Comparison of ENCODE assay signal across 9 mouse cellular contexts in genomic region chr4:152120311-152121182, GRCm38 (mm10). TPM values are rescaled to one million over a fixed set of nuclear protein-coding genes. Genes with fewer than 3 reads are reported as not detected.
DNase-seq lines count a peak whose midpoint lies in the region; ATAC-seq and TF ChIP-seq lines count a peak whose summit lies in the region.
"Had no signal": no experiment of that assay in that cellular context is flagged by ENCODE, and none has a peak within 500 bp of the region (broad histone marks: within the 10 kb centered on the region; RNA-seq: fewer than 3 reads in every experiment).

No protein-coding gene starts in this region.

- no peak overlapping the region for H3K9ac ChIP-seq in intestine, embryonic 14.5 days (ENCODE audit: low read length)
- no peak overlapping the region for H3K9ac ChIP-seq in neural tube, embryonic 15.5 days (replicated peaks)

- H3K4me1 ChIP-seq in brown adipose tissue, adult 24 weeks (ENCODE audit: control insufficient read depth, insufficient read depth, insufficient read length, low read length) = peaks cover 7% of the 10 kb centered on the region; the same call in 1 of the 2 replicates
- peaks cover 29% of the 10 kb centered on the region for H3K4me1 ChIP-seq in intestine, embryonic 14.5 days (replicated peaks; ENCODE audit: control insufficient read depth, insufficient read depth, low read length)
- H3K4me1 ChIP-seq in neural tube, embryonic 15.5 days = peaks cover 39% of the 10 kb centered on the region

- peak overlapping the region; percentile 60 for H3K27ac ChIP-seq in left cerebral cortex, adult 2 months
- H3K27ac ChIP-seq in brown adipose tissue, adult 24 weeks (replicated peaks; ENCODE audit: low read depth, low read length) = no peak overlapping the region
- H3K27ac ChIP-seq in intestine, embryonic 14.5 days (ENCODE audit: low read depth) = no peak overlapping the region
- H3K27ac ChIP-seq in neural tube, embryonic 15.5 days (replicated peaks) = no peak overlapping the region
- H3K27ac ChIP-seq: macrophage had no signal

- ATAC-seq in intestine, embryonic 14.5 days (replicated peaks; ENCODE audit: low FRiP score, low TSS enrichment, low read depth) = no peak
- ATAC-seq in neural tube, embryonic 15.5 days (ENCODE audit: low FRiP score) = no peak

- peak overlapping the region; percentile 8; the same call in 1 of the 2 replicates for H3K4me3 ChIP-seq in left cerebral cortex, adult 2 months
- H3K4me3 ChIP-seq in brown adipose tissue, adult 24 weeks (ENCODE audit: insufficient read depth, low read depth, low read length) = peak overlapping the region; percentile 36
- peak overlapping the region; percentile 2; the same call in 1 of the 2 replicates for H3K4me3 ChIP-seq in intestine, embryonic 14.5 days (ENCODE audit: low read depth, low read length)
- no peak overlapping the region; the same call in 1 of the 2 replicates for H3K4me3 ChIP-seq in neural tube, embryonic 15.5 days (replicated peaks)

- H3K36me3 ChIP-seq in intestine, embryonic 14.5 days (ENCODE audit: control insufficient read depth, insufficient read depth, low read length) = no peaks in the 10 kb centered on the region
- no peaks in the 10 kb centered on the region for H3K36me3 ChIP-seq in neural tube, embryonic 15.5 days

- WGBS in intestine, embryonic 14.5 days = 2% methylated on average over 31 of the region's 31 CpGs
- 2% methylated on average over 31 of the region's 31 CpGs for WGBS in neural tube, embryonic 15.5 days

- TF ChIP-seq CTCF in left cerebral cortex, adult 2 months (IDR thresholded peaks at IDR 0.05) = no peak

- peak overlapping the region; percentile 23 for H3K4me2 ChIP-seq in intestine, embryonic 14.5 days (ENCODE audit: low read length)
- H3K4me2 ChIP-seq in neural tube, embryonic 15.5 days = peak overlapping the region; percentile 29

- H3K27me3 ChIP-seq in intestine, embryonic 14.5 days (replicated peaks; ENCODE audit: control insufficient read depth, insufficient read depth, low read length) = peaks cover 91% of the 10 kb centered on the region
- peaks cover 99% of the 10 kb centered on the region for H3K27me3 ChIP-seq in neural tube, embryonic 15.5 days (replicated peaks)

- H3K9me3 ChIP-seq in intestine, embryonic 14.5 days (ENCODE audit: control insufficient read depth, low read length) = no peaks in the 10 kb centered on the region
- H3K9me3 ChIP-seq in neural tube, embryonic 15.5 days (replicated peaks) = no peaks in the 10 kb centered on the region

- intact Hi-C loops in left cerebral cortex, adult 2 months (cut with DNase I) = no loop called here
- intact Hi-C loops in left cerebral cortex, postnatal 14 days (cut with DNase I) = no loop called here

- no peak for DNase-seq in left cerebral cortex, adult 2 months (ENCODE audit: extremely low spot score in 1 of 2, low spot score in 2 of 2)
- DNase-seq in left cerebral cortex, postnatal 14 days (ENCODE audit: low spot score in 2 of 2) = no peak
- no peak for DNase-seq in intestine, embryonic 14.5 days (ENCODE audit: low spot score)
- no peak for DNase-seq in right cerebral cortex, postnatal 4 days
- no peak for DNase-seq in kidney, adult 11 months
- no peak for DNase-seq in gastrocnemius, postnatal 25 days

RNA-seq across cellular contexts. Expression of gene Tnfrsf25, which starts 4.8 kb away (rescaled TPM):
- total RNA-seq in left cerebral cortex, adult 2 months (2021) = 10 to 100 TPM; 16.4 to 28.6 TPM
- 10 to 100 TPM in 1 of 2 experiments, 1 to 10 TPM in 1; 6.2 to 16.5 TPM for total RNA-seq in left cerebral cortex, postnatal 14 days (2021)
- 1.9 TPM in 1 of 2 replicates, not detected in the other for polyA plus RNA-seq in brown adipose tissue, adult 24 weeks (2012; ENCODE audit: insufficient read depth, insufficient read length, missing spikeins)
- 0.97 and 0.98 TPM in 2 replicates for polyA plus RNA-seq in intestine, embryonic 14.5 days (2014; fragmentation: Nextera tagmentation; extraction: Ambion mirVana)
- polyA plus RNA-seq in neural tube, embryonic 15.5 days (2015; fragmentation: Nextera tagmentation; extraction: Ambion mirVana) = 1.2 and 2.4 TPM in 2 replicates
- total RNA-seq in gastrocnemius, postnatal 25 days (2021) = 1 to 10 TPM; 1.2 TPM

RNA-seq across cellular contexts. Expression of gene Espn, which starts 31.6 kb away (rescaled TPM):
- total RNA-seq in left cerebral cortex, adult 2 months (2021) = 1 to 10 TPM; 2.1 to 2.6 TPM
- total RNA-seq in left cerebral cortex, postnatal 14 days (2021) = under 1 TPM; 0.24 to 0.44 TPM
- polyA plus RNA-seq in brown adipose tissue, adult 24 weeks (2012; ENCODE audit: insufficient read depth, insufficient read length, missing spikeins) = 1.0 TPM in 1 of 2 replicates, not detected in the other
- polyA plus RNA-seq in intestine, embryonic 14.5 days (2014; fragmentation: Nextera tagmentation; extraction: Ambion mirVana) = 22.8 and 24.2 TPM in 2 replicates
- 0.31 and 3.3 TPM in 2 replicates for polyA plus RNA-seq in neural tube, embryonic 15.5 days (2015; fragmentation: Nextera tagmentation; extraction: Ambion mirVana)
- total RNA-seq in gastrocnemius, postnatal 25 days (2021) = under 1 TPM; 0.23 to 0.38 TPM

RNA-seq across cellular contexts. Expression of gene Hes2, which starts 38.1 kb away (rescaled TPM):
- total RNA-seq in left cerebral cortex, adult 2 months (2021) = not detected
- not detected for total RNA-seq in left cerebral cortex, postnatal 14 days (2021)
- not detected in 2 replicates for polyA plus RNA-seq in brown adipose tissue, adult 24 weeks (2012; ENCODE audit: insufficient read depth, insufficient read length, missing spikeins)
- not detected in 2 replicates for polyA plus RNA-seq in intestine, embryonic 14.5 days (2014; fragmentation: Nextera tagmentation; extraction: Ambion mirVana)
- polyA plus RNA-seq in neural tube, embryonic 15.5 days (2015; fragmentation: Nextera tagmentation; extraction: Ambion mirVana) = not detected in 2 replicates
- not detected for total RNA-seq in gastrocnemius, postnatal 25 days (2021)

RNA-seq across cellular contexts. Expression of gene Plekhg5, which starts 48.2 kb away (rescaled TPM):
- total RNA-seq in left cerebral cortex, adult 2 months (2021) = 100 to 1,000 TPM in 1 of 2 experiments, 10 to 100 TPM in 1; 89.1 to 101 TPM
- total RNA-seq in left cerebral cortex, postnatal 14 days (2021) = 10 to 100 TPM; 74.0 to 84.0 TPM
- 2.3 and 5.7 TPM in 2 replicates for polyA plus RNA-seq in brown adipose tissue, adult 24 weeks (2012; ENCODE audit: insufficient read depth, insufficient read length, missing spikeins)
- 9.0 and 9.2 TPM in 2 replicates for polyA plus RNA-seq in intestine, embryonic 14.5 days (2014; fragmentation: Nextera tagmentation; extraction: Ambion mirVana)
- 13.5 and 13.6 TPM in 2 replicates for polyA plus RNA-seq in neural tube, embryonic 15.5 days (2015; fragmentation: Nextera tagmentation; extraction: Ambion mirVana)
- total RNA-seq in gastrocnemius, postnatal 25 days (2021) = 1 to 10 TPM; 5.0 to 6.5 TPM

RNA-seq across cellular contexts. Expression of gene Acot7, which starts 57.4 kb away (rescaled TPM):
- total RNA-seq in left cerebral cortex, adult 2 months (2021) = 100 to 1,000 TPM; 300 to 307 TPM
- 100 to 1,000 TPM; 377 to 378 TPM for total RNA-seq in left cerebral cortex, postnatal 14 days (2021)
- 15.6 and 19.4 TPM in 2 replicates for polyA plus RNA-seq in brown adipose tissue, adult 24 weeks (2012; ENCODE audit: insufficient read depth, insufficient read length, missing spikeins)
- polyA plus RNA-seq in intestine, embryonic 14.5 days (2014; fragmentation: Nextera tagmentation; extraction: Ambion mirVana) = 61.5 and 69.7 TPM in 2 replicates
- polyA plus RNA-seq in neural tube, embryonic 15.5 days (2015; fragmentation: Nextera tagmentation; extraction: Ambion mirVana) = 402 and 456 TPM in 2 replicates
- total RNA-seq in gastrocnemius, postnatal 25 days (2021) = 10 to 100 TPM; 15.4 to 19.1 TPM
